In genomic region chr16:72412879-72413278, GRCm38 (mm10) we compare ENCODE assay signal across 30 mouse cellular contexts.
DNase-seq lines count a peak whose midpoint lies in the region; ATAC-seq lines count a peak whose summit lies in the region.
"Had no signal": no experiment of that assay in that cellular context is flagged by ENCODE, and none has a peak within 500 bp of the region (broad histone marks: within the 10 kb centered on the region; RNA-seq: fewer than 3 reads in every experiment).

No protein-coding gene starts in this region.

- no peak overlapping the region for H3K27ac ChIP-seq in kidney, embryonic 15.5 days
- no peak overlapping the region for H3K27ac ChIP-seq in kidney, embryonic 14.5 days (ENCODE audit: low read depth, low read length)
- 0 out of 2 replicates have a peak overlapping the region, but pooled peaks have one; percentile 30 for H3K27ac ChIP-seq in midbrain, embryonic 12.5 days (replicated peaks)
- no peak overlapping the region for H3K27ac ChIP-seq in midbrain, embryonic 14.5 days (replicated peaks; ENCODE audit: low read depth, low read length)
- H3K27ac ChIP-seq: forebrain, embryonic 12.5 days; heart, adult 2 months; hindbrain, embryonic 15.5 days; kidney, postnatal 0 days; limb, embryonic 15.5 days; liver, embryonic 13.5 days; midbrain, embryonic 15.5 days had no signal

- H3K9me3 ChIP-seq in kidney, embryonic 15.5 days (replicated peaks) = no peaks in the 10 kb centered on the region
- no peaks in the 10 kb centered on the region for H3K9me3 ChIP-seq in kidney, embryonic 14.5 days (ENCODE audit: control insufficient read depth, low read length)
- no peaks in the 10 kb centered on the region for H3K9me3 ChIP-seq in midbrain, embryonic 12.5 days
- H3K9me3 ChIP-seq in midbrain, embryonic 14.5 days (ENCODE audit: control insufficient read depth, low read length) = no peaks in the 10 kb centered on the region
- H3K9me3 ChIP-seq: forebrain, embryonic 12.5 days; hindbrain, embryonic 15.5 days; limb, embryonic 15.5 days; liver, embryonic 13.5 days; midbrain, embryonic 15.5 days had no signal

- H3K4me1 ChIP-seq in kidney, embryonic 15.5 days = peaks cover 7% of the 10 kb centered on the region
- peaks cover 3% of the 10 kb centered on the region; the same call in 1 of the 2 replicates for H3K4me1 ChIP-seq in kidney, embryonic 14.5 days (ENCODE audit: control insufficient read depth, insufficient read depth, low read length)
- H3K4me1 ChIP-seq in midbrain, embryonic 12.5 days = peaks cover 11% of the 10 kb centered on the region; the same call in 1 of the 2 replicates
- peaks cover 10% of the 10 kb centered on the region; the same call in 1 of the 2 replicates for H3K4me1 ChIP-seq in midbrain, embryonic 14.5 days (ENCODE audit: control insufficient read depth, insufficient read depth, low read length)
- H3K4me1 ChIP-seq: hindbrain, embryonic 15.5 days; limb, embryonic 15.5 days; liver, embryonic 13.5 days; megakaryocyte, embryonic 14.5 days had no signal

- H3K4me2 ChIP-seq in kidney, embryonic 15.5 days = peak overlapping the region; percentile 28; the same call in 1 of the 2 replicates
- no peak overlapping the region; the same call in 1 of the 2 replicates for H3K4me2 ChIP-seq in kidney, embryonic 14.5 days (replicated peaks; ENCODE audit: low read depth, low read length)
- H3K4me2 ChIP-seq in midbrain, embryonic 12.5 days (replicated peaks) = no peak overlapping the region
- H3K4me2 ChIP-seq in midbrain, embryonic 14.5 days (ENCODE audit: low read length) = no peak overlapping the region
- H3K4me2 ChIP-seq: forebrain, embryonic 12.5 days; heart, embryonic 12.5 days; hindbrain, embryonic 15.5 days; limb, embryonic 15.5 days; liver, embryonic 13.5 days; midbrain, embryonic 15.5 days had no signal

- WGBS in kidney, embryonic 15.5 days = 14% methylated on average over 7 of the region's 7 CpGs
- 22% methylated on average over 7 of the region's 7 CpGs for WGBS in kidney, embryonic 14.5 days
- WGBS in midbrain, embryonic 12.5 days = 76% methylated on average over 7 of the region's 7 CpGs
- WGBS in midbrain, embryonic 14.5 days = 78% methylated on average over 7 of the region's 7 CpGs

- no peaks in the 10 kb centered on the region for H3K36me3 ChIP-seq in kidney, embryonic 15.5 days
- no peaks in the 10 kb centered on the region for H3K36me3 ChIP-seq in kidney, embryonic 14.5 days (ENCODE audit: control insufficient read depth, insufficient read depth, low read length)
- no peaks in the 10 kb centered on the region for H3K36me3 ChIP-seq in midbrain, embryonic 12.5 days
- no peaks in the 10 kb centered on the region for H3K36me3 ChIP-seq in midbrain, embryonic 14.5 days (ENCODE audit: control insufficient read depth, insufficient read depth, low read length)
- H3K36me3 ChIP-seq: forebrain, embryonic 12.5 days; heart, embryonic 12.5 days; hindbrain, embryonic 15.5 days; limb, embryonic 15.5 days; liver, embryonic 13.5 days; midbrain, embryonic 15.5 days had no signal

- no peak for ATAC-seq in kidney, embryonic 15.5 days (replicated peaks; ENCODE audit: low FRiP score)
- ATAC-seq in kidney, embryonic 14.5 days (ENCODE audit: low FRiP score, low TSS enrichment) = no peak; the same call in 1 of the 2 replicates
- no peak for ATAC-seq in midbrain, embryonic 12.5 days (ENCODE audit: low FRiP score, low read depth)
- ATAC-seq in midbrain, embryonic 14.5 days (ENCODE audit: low FRiP score, low TSS enrichment) = no peak
- ATAC-seq: activated CD4-positive, CD25-positive, alpha-beta regulatory T cell, adult 4 months; forebrain, postnatal 0 days; inflammation-experienced regulatory T-cells, adult 6 months; midbrain, embryonic 15.5 days had no signal

- H3K9ac ChIP-seq in kidney, embryonic 15.5 days = no peak overlapping the region
- no peak overlapping the region for H3K9ac ChIP-seq in kidney, embryonic 14.5 days (ENCODE audit: low read depth, low read length)
- H3K9ac ChIP-seq in midbrain, embryonic 12.5 days (replicated peaks) = no peak overlapping the region
- H3K9ac ChIP-seq in midbrain, embryonic 14.5 days (replicated peaks; ENCODE audit: low read length) = no peak overlapping the region
- H3K9ac ChIP-seq: forebrain, embryonic 12.5 days; forebrain, postnatal 0 days; heart, embryonic 12.5 days; hindbrain, embryonic 15.5 days; limb, embryonic 15.5 days; liver, embryonic 13.5 days; midbrain, embryonic 15.5 days had no signal

- no peaks in the 10 kb centered on the region for H3K27me3 ChIP-seq in kidney, embryonic 15.5 days
- no peaks in the 10 kb centered on the region for H3K27me3 ChIP-seq in kidney, embryonic 14.5 days (ENCODE audit: control insufficient read depth, insufficient read depth, low read length)
- no peaks in the 10 kb centered on the region for H3K27me3 ChIP-seq in midbrain, embryonic 12.5 days
- no peaks in the 10 kb centered on the region for H3K27me3 ChIP-seq in midbrain, embryonic 14.5 days (ENCODE audit: control insufficient read depth, insufficient read depth, low read length)
- H3K27me3 ChIP-seq: CH12.LX; forebrain, embryonic 12.5 days; heart, embryonic 12.5 days; hindbrain, embryonic 15.5 days; limb, embryonic 15.5 days; liver, embryonic 13.5 days; megakaryocyte, embryonic 14.5 days; midbrain, embryonic 15.5 days had no signal

- H3K4me3 ChIP-seq in kidney, embryonic 15.5 days (replicated peaks) = no peak overlapping the region
- no peak overlapping the region for H3K4me3 ChIP-seq in kidney, embryonic 14.5 days (ENCODE audit: low read length)
- H3K4me3 ChIP-seq in midbrain, embryonic 12.5 days = no peak overlapping the region
- H3K4me3 ChIP-seq in midbrain, embryonic 14.5 days (replicated peaks; ENCODE audit: low read depth, low read length) = no peak overlapping the region
- H3K4me3 ChIP-seq: forebrain, embryonic 12.5 days; heart, adult 2 months; heart, embryonic 12.5 days; hindbrain, embryonic 15.5 days; limb, embryonic 15.5 days; liver, embryonic 13.5 days; megakaryocyte, embryonic 14.5 days; midbrain, embryonic 15.5 days had no signal

- DNase-seq in embryo, embryonic 10 days (ENCODE audit: low spot score) = peak; percentile 36
- DNase-seq in embryo, embryonic 11 days = no peak
- DNase-seq in midbrain, embryonic 14.5 days = no peak
- DNase-seq in adrenal gland, postnatal 4 days (ENCODE audit: low spot score in 2 of 2) = no peak
- DNase-seq: adrenal gland, adult 2 months; adrenal gland, postnatal 36 days; cerebellum, adult 2 months; cerebellum, postnatal 14 days; forebrain, postnatal 0 days; heart, adult 2 months; heart, postnatal 4 days; kidney, postnatal 4 days; liver, embryonic 13.5 days; lung, adult 18-20 months; lung, postnatal 36 days; right cerebral cortex, postnatal 4 days; thymus, postnatal 14 days had no signal
